Mouse (Mus musculus) midbrain, embryonic 15.5 days (tissue): ENCODE measurements around the gene Htt. TPM values are rescaled to one million over a fixed set of nuclear protein-coding genes. Genes with fewer than 3 reads are reported as not detected.

Source experiments
- ATAC-seq: fragments of 200-750 bp; cut with Nextera tagmentation; replicated peaks from 2 replicates; pipeline ENCODE4 v1.8.0; 2017; ENCODE audit warnings: moderate TSS enrichment
- H3K27ac ChIP-seq: fragments of 300-500 bp; sonication (generic); 2 replicates; pipeline ENCODE4 v1.5.1; 2015; ENCODE audit warnings: mild to moderate bottlenecking, inconsistent platforms
- H3K27me3 ChIP-seq: fragments of 300-500 bp; sonication (generic); replicated peaks from 2 replicates; pipeline ENCODE4 v1.6.1; 2015; ENCODE audit warnings: inconsistent platforms
- H3K36me3 ChIP-seq: fragments of 300-500 bp; sonication (generic); replicated peaks from 2 replicates; pipeline ENCODE4 v1.6.1; 2015; ENCODE audit warnings: inconsistent platforms
- H3K4me1 ChIP-seq: fragments of 300-500 bp; sonication (generic); 2 replicates; pipeline ENCODE4 v1.6.1; 2015; ENCODE audit warnings: inconsistent platforms
- H3K4me2 ChIP-seq: fragments of 300-500 bp; sonication (generic); 2 replicates; pipeline ENCODE4 v1.6.1; 2015; ENCODE audit warnings: inconsistent platforms, mild to moderate bottlenecking, moderate library complexity
- H3K4me3 ChIP-seq: fragments of 300-500 bp; sonication (generic); 2 replicates; pipeline ENCODE4 v1.5.1; 2015; ENCODE audit warnings: mild to moderate bottlenecking, inconsistent platforms
- H3K9ac ChIP-seq: fragments of 300-500 bp; sonication (generic); 2 replicates; pipeline ENCODE4 v1.6.1; 2015; ENCODE audit warnings: mild to moderate bottlenecking, inconsistent platforms
- H3K9me3 ChIP-seq: fragments of 300-500 bp; sonication (generic); 2 replicates; pipeline ENCODE4 v1.6.1; 2016; ENCODE audit warnings: inconsistent platforms
- WGBS: fragments of 180-500 bp; shearing (Covaris S2); methylation state at CpG from one replicate; pipeline ENCODE4 v1.1.7; 2015; ENCODE audit warnings: mixed read lengths; 5-methylcytosine and 5-hydroxymethylcytosine counted together
- polyA plus RNA-seq: library from polyadenylated mRNA; unstranded; fragments of >200 nt; fragmentation: Nextera tagmentation; extraction: Ambion mirVana; gene quantifications from 2 replicates; pipeline ENCODE4 v1.2.1, GENCODE M21; 2015

Gene Htt
- polyA plus RNA-seq, 1 experiment from 2014 or later = 17.1 TPM

GRCm38 (mm10) chr5:34948861-34949760, 187.6 kb downstream of the Htt start, which contains the start of gene Rgs12:
Rgs12 (plus strand) TSS chr5:34949445.
- H3K27ac ChIP-seq = peak within 1 kb of the TSS; percentile 89
- peaks cover 24% of the 10 kb centered on the region for H3K4me1 ChIP-seq
- ATAC-seq = peak; percentile 91
- H3K4me2 ChIP-seq = peak within 1 kb of the TSS; percentile 74
- H3K27me3 ChIP-seq = no peaks in the 10 kb centered on the region
- H3K9ac ChIP-seq = peak within 1 kb of the TSS; percentile 95
- peak within 1 kb of the TSS; percentile 80 for H3K4me3 ChIP-seq
- H3K9me3 ChIP-seq = no peaks in the 10 kb centered on the region
- H3K36me3 ChIP-seq = no peaks in the 10 kb centered on the region
- under 1% methylated on average over 83 of the region's 84 CpGs for WGBS

- peak overlapping the region; percentile 74 for H3K4me2 ChIP-seq
- H3K4me1 ChIP-seq = peaks cover 30% of the 10 kb centered on the region
- no peaks in the 10 kb centered on the region for H3K36me3 ChIP-seq
- peak overlapping the region; percentile 95 for H3K9ac ChIP-seq
- peak; percentile 67 for ATAC-seq
- H3K9me3 ChIP-seq = no peaks in the 10 kb centered on the region
- peak overlapping the region; percentile 80 for H3K4me3 ChIP-seq
- under 1% methylated on average over 12 of the region's 12 CpGs for WGBS
- peak overlapping the region; percentile 89 for H3K27ac ChIP-seq
- no peaks in the 10 kb centered on the region for H3K27me3 ChIP-seq
Observed at GRCm38 (mm10) chr5:34949769-34950211, 188.2 kb downstream of the Htt start.

GRCm38 (mm10) chr5:34950486-34951160, 189.1 kb downstream of the Htt start:
- peaks cover 38% of the 10 kb centered on the region for H3K4me1 ChIP-seq
- ATAC-seq = no peak
- H3K9me3 ChIP-seq = no peaks in the 10 kb centered on the region
- peak overlapping the region; percentile 80 for H3K4me3 ChIP-seq
- no peaks in the 10 kb centered on the region for H3K27me3 ChIP-seq
- H3K9ac ChIP-seq = peak overlapping the region; percentile 95; the same call in 1 of the 2 replicates
- H3K4me2 ChIP-seq = peak overlapping the region; percentile 74
- 52% methylated on average over 6 of the region's 6 CpGs for WGBS
- no peaks in the 10 kb centered on the region for H3K36me3 ChIP-seq
- H3K27ac ChIP-seq = peak overlapping the region; percentile 89

GRCm38 (mm10) chr5:34951161-34951834, 189.8 kb downstream of the Htt start:
- no peak overlapping the region; the same call in 1 of the 2 replicates for H3K27ac ChIP-seq
- H3K36me3 ChIP-seq = no peaks in the 10 kb centered on the region
- no peak overlapping the region for H3K9ac ChIP-seq
- H3K27me3 ChIP-seq = no peaks in the 10 kb centered on the region
- peak overlapping the region; percentile 80; the same call in 1 of the 2 replicates for H3K4me3 ChIP-seq
- peak overlapping the region; percentile 74 for H3K4me2 ChIP-seq
- WGBS = 89% methylated on average over 8 of the region's 8 CpGs
- H3K9me3 ChIP-seq = no peaks in the 10 kb centered on the region
- no peak for ATAC-seq
- H3K4me1 ChIP-seq = peaks cover 43% of the 10 kb centered on the region

GRCm38 (mm10) chr5:34954508-34954907, 193.0 kb downstream of the Htt start:
- Histone ChIP-seq H3K4me3 (no peak overlapping the region), H3K4me1 (peaks cover 58% of the 10 kb centered on the region), H3K36me3 (no peaks in the 10 kb centered on the region), H3K27me3 (no peaks in the 10 kb centered on the region), H3K9ac (no peak overlapping the region), H3K9me3 (no peaks in the 10 kb centered on the region), H3K27ac (peak overlapping the region; percentile 16; the same call in 1 of the 2 replicates), H3K4me2 (0 out of 2 replicates have a peak overlapping the region, but pooled peaks have one; percentile 6)
- no peak for ATAC-seq
- WGBS = 40% methylated on average over 6 of the region's 6 CpGs

GRCm38 (mm10) chr5:34955630-34956029, 194.1 kb downstream of the Htt start:
- Histone ChIP-seq H3K9ac (no peak overlapping the region), H3K27me3 (no peaks in the 10 kb centered on the region), H3K27ac (no peak overlapping the region), H3K4me1 (peaks cover 49% of the 10 kb centered on the region), H3K4me2 (no peak overlapping the region), H3K9me3 (no peaks in the 10 kb centered on the region), H3K36me3 (no peaks in the 10 kb centered on the region), H3K4me3 (no peak overlapping the region)
- ATAC-seq = no peak
- 59% methylated on average over 5 of the region's 5 CpGs for WGBS

GRCm38 (mm10) chr5:34956151-34956550, 194.6 kb downstream of the Htt start:
- Histone ChIP-seq H3K9me3 (no peaks in the 10 kb centered on the region), H3K4me2 (no peak overlapping the region), H3K27me3 (no peaks in the 10 kb centered on the region), H3K36me3 (no peaks in the 10 kb centered on the region), H3K4me3 (no peak overlapping the region), H3K4me1 (peaks cover 44% of the 10 kb centered on the region), H3K9ac (no peak overlapping the region), H3K27ac (no peak overlapping the region)
- no peak for ATAC-seq
- WGBS = 82% methylated on average over 7 of the region's 7 CpGs

- no peak overlapping the region for H3K4me2 ChIP-seq
- no peak overlapping the region for H3K9ac ChIP-seq
- H3K27me3 ChIP-seq = no peaks in the 10 kb centered on the region
- 0 out of 2 replicates have a peak overlapping the region, but pooled peaks have one; percentile 31 for H3K27ac ChIP-seq
- peaks cover 40% of the 10 kb centered on the region for H3K4me1 ChIP-seq
- ATAC-seq = 0 out of 2 replicates have a peak, but pooled peaks have one; percentile 41
- 58% methylated on average over 2 of the region's 2 CpGs for WGBS
- no peaks in the 10 kb centered on the region for H3K9me3 ChIP-seq
- H3K4me3 ChIP-seq = no peak overlapping the region
- no peaks in the 10 kb centered on the region for H3K36me3 ChIP-seq
Observed at GRCm38 (mm10) chr5:34957015-34957414, 195.5 kb downstream of the Htt start.

- Histone ChIP-seq H3K36me3 (no peaks in the 10 kb centered on the region; the same call in 1 of the 2 replicates), H3K27me3 (no peaks in the 10 kb centered on the region), H3K4me1 (peaks cover 25% of the 10 kb centered on the region), H3K27ac (no peak overlapping the region), H3K9me3 (no peaks in the 10 kb centered on the region), H3K4me2 (no peak overlapping the region), H3K9ac (no peak overlapping the region), H3K4me3 (no peak overlapping the region)
- 97% methylated on average over 1 of the region's 1 CpGs for WGBS
- ATAC-seq = no peak
Observed at GRCm38 (mm10) chr5:34960021-34960420, 198.5 kb downstream of the Htt start.
